Mouse (Mus musculus) bone marrow macrophage, adult 2 months (primary cell): ENCODE data around the gene Chrna4.

Experiments used
- CTCF ChIP-seq: IDR thresholded peaks from 2 replicates; pipeline ENCODE4 v1.5.1; 2012; ENCODE audit warnings: low read depth, mild to moderate bottlenecking, low read length, moderate library complexity
- POLR2A ChIP-seq: IDR thresholded peaks from 2 replicates; pipeline ENCODE4 v1.6.1; 2012; ENCODE audit warnings: mild to moderate bottlenecking, low read depth, low read length, borderline replicate concordance

DNA sequence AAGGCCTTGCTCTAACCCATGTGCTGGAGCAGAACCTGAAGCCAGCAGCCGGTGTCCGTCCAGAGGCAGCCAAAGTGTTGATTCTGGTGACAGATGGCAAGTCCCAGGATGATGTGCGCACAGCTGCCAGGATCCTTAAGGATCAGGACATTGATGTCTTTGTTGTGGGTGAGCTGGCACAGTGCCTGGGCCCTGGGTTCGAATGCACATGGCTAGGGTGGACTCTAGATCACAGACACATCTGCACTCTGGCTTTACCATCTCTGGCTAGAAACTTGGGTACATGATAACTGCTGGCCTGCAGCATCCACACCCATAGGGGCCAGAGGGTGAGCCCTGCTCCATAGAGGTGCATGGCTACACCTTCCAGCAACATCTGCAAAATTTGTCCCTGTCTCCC lies 47.9 kb downstream of the Chrna4 start:
- TF ChIP-seq POLR2A (no peak), CTCF (no peak)
